Mouse (Mus musculus) erythroblast, embryonic 14.5 days (primary cell): ENCODE measurements around the gene Atg2a. TPM values are rescaled to one million over a fixed set of nuclear protein-coding genes. Genes with fewer than 3 reads are reported as not detected.

Source experiments
- H3K27me3 ChIP-seq: 2 replicates; pipeline ENCODE4 v1.6.1; 2012; ENCODE audit warnings: inconsistent platforms; ENCODE audit not compliant: control insufficient read depth
- H3K36me3 ChIP-seq: 2 replicates; pipeline ENCODE4 v1.6.1; 2012; ENCODE audit warnings: mild to moderate bottlenecking, inconsistent platforms; ENCODE audit not compliant: control insufficient read depth
- H3K4me1 ChIP-seq: 2 replicates; pipeline ENCODE4 v1.6.1; 2012; ENCODE audit warnings: inconsistent platforms; ENCODE audit not compliant: control insufficient read depth
- H3K4me3 ChIP-seq: replicated peaks from 2 replicates; pipeline ENCODE3; 2012; ENCODE audit warnings: moderate library complexity, mild to moderate bottlenecking, inconsistent platforms
- H3K9me3 ChIP-seq: 2 replicates; pipeline ENCODE4 v1.6.1; 2012; ENCODE audit warnings: low read length, inconsistent platforms, mixed read lengths; ENCODE audit not compliant: control insufficient read depth
- GATA1 ChIP-seq: IDR thresholded peaks from 2 replicates; pipeline ENCODE4 v1.6.1; 2012; ENCODE audit warnings: low read length, inconsistent platforms, mixed read lengths
- TAL1 ChIP-seq: IDR thresholded peaks from 3 replicates; pipeline ENCODE4 v1.6.1; 2012; ENCODE audit warnings: low read length, inconsistent platforms, mixed read lengths
- polyA plus RNA-seq: library from polyadenylated mRNA; stranded (reverse); fragments of >175 nt; gene quantifications from 2 replicates; pipeline ENCODE4 v1.2.3, GENCODE M21; 2012

The Atg2a gene
- 5.6 and 6.0 TPM in 2 replicates for polyA plus RNA-seq

DNA sequence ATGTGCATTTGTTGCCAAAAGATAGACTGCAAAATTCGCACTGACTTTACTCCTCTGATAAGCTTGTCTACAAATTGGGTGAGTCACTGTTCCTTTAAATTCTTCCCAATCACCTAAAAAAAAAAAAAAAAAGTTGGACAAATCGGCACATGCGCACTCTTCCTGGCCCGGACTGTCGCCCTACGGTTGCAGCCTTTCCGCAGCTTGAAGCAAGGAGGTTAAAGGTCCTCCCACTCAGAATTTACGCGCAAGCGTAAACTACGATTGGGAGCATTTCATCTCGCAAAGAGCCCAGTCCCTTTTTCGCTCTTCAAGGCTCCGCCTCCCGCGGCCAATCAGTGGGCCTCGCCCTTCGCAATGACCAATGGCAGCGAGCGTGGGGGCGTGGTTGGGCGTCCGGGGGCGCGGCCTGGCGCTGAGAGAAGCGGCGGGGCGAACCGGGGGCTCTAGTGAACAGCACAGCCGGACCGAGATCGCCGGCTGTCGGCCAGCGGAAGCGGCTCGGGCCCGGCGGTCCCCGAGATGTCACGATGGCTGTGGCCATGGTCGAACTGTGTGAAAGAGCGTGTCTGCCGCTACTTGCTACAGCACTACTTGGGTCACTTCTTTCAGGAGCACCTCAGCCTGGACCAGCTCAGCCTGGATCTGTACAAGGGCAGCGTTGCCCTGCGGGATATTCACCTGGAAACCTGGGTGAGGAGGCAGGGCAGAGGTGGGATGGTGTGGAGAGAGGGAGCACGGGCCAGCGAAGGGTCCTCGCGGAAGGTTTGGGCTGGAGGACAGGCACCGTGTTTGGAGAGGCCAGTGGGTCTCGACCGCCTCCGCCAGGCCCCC is at the start of gene Atg2a:
TSS of gene Atg2a (plus strand) at position 395 of the 834 bp plus-strand sequence.
- no peak for TF ChIP-seq GATA1
- H3K9me3 ChIP-seq: no peaks in the 10 kb centered on the region
- H3K4me1 ChIP-seq: peaks cover 67% of the 10 kb centered on the region
- peak within 1 kb of the TSS; percentile 73 for H3K4me3 ChIP-seq
- peaks cover 35% of the 10 kb centered on the region for H3K36me3 ChIP-seq
- no peaks in the 10 kb centered on the region for H3K27me3 ChIP-seq

DNA sequence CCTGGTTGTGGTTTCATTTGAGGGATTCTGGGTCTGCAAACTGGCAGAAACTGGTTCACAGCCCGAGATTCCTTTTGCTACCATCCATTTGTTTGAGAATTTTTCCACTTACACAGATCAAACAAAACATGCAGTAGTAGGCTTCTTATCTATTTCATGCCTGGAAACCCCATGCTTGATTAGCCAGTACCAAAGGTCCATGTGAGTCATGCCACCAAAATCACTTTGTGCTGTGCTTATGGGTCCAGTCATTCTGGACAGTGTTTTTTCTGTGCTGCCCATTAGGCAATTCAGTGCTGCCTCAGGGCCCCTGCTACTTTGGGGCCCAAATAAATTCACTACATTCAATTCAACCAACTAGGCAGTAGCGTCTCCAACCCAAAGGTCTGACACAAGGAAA is 37.2 kb upstream of the Atg2a start:
- Histone ChIP-seq H3K4me3 (no peak overlapping the region), H3K27me3 (no peaks in the 10 kb centered on the region), H3K36me3 (no peaks in the 10 kb centered on the region), H3K4me1 (no peaks in the 10 kb centered on the region), H3K9me3 (no peaks in the 10 kb centered on the region)
- TF ChIP-seq GATA1: no peak
- TF ChIP-seq TAL1: no peak

DNA sequence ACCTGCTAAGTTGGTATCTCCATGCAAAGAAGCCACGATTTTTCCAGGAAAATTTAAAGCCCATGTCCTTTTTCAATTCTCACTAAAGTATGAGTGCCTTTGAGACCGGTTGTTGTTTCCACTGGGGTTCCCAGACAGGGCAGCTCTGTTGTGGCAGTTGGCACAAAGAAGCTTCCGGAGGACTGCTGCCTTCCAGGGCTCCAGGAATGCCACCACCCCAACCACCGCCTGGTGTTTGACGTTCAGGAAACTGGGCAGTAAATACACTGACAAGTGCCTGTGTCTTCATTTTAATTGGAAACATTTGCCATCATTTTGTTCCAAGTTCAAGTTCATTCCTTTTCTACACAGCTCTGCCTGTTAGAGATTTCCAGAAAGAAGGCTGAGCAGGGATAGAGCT is 34.8 kb upstream of the Atg2a start:
- H3K9me3 ChIP-seq: no peaks in the 10 kb centered on the region
- no peaks in the 10 kb centered on the region for H3K4me1 ChIP-seq
- no peak for TF ChIP-seq TAL1
- TF ChIP-seq GATA1: no peak
- no peaks in the 10 kb centered on the region for H3K36me3 ChIP-seq
- H3K4me3 ChIP-seq: no peak overlapping the region
- no peaks in the 10 kb centered on the region for H3K27me3 ChIP-seq

DNA sequence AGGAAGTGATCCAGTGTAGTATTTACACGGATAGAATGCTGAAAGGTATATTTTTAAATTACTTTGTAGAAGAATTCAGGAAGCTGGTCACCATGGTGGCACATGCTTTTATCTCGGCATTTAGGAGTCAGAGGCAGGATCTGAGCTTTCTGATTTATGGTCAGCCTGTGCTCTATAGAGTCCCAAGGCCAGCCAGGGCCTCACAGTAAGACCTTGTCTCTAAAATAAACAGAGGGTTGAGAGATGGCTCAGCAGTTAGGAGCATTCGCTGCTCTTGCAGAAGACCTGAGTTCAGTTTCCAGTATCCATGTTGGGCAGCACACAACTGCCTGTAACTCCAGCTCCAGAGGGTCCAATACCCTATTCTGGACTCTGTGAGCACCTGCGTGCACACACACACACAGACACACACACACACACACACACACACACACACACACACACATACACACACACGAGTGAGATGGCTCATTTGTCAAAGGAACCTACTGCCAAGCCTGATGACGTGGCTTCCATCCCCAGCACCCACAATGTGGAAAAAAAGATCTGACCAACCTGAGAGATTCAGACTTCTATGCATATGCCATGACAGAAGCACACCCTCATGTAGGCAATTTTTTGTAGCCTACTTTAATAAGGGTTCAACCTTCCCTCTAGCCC is 25.3 kb upstream of the Atg2a start:
- H3K36me3 ChIP-seq: no peaks in the 10 kb centered on the region
- H3K9me3 ChIP-seq: no peaks in the 10 kb centered on the region
- no peaks in the 10 kb centered on the region; the same call in 1 of the 2 replicates for H3K27me3 ChIP-seq
- TF ChIP-seq GATA1: no peak
- no peak for TF ChIP-seq TAL1
- H3K4me1 ChIP-seq: no peaks in the 10 kb centered on the region
- H3K4me3 ChIP-seq: no peak overlapping the region

DNA sequence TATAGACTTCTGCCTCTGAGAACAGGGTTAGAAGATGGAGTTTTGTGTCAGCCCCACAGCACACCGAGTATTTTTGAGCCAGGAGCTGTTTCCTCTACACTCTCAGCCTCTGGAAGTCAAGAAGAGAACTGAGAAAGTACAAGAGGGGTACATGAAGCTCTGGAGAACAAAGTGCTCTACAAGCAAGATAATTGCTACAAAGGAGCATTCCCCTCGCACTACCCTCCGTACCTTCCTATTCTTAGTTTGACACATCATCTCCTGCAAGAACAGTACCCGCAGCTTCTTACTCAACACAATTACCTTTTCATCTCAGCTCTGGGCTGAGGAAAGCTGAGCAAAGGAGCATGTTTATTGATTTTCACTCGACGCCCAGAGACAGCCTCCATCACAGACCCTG is 22.9 kb upstream of the Atg2a start:
- Histone ChIP-seq H3K4me1 (no peaks in the 10 kb centered on the region), H3K27me3 (no peaks in the 10 kb centered on the region; the same call in 1 of the 2 replicates), H3K9me3 (no peaks in the 10 kb centered on the region), H3K4me3 (no peak overlapping the region), H3K36me3 (no peaks in the 10 kb centered on the region)
- TF ChIP-seq GATA1: no peak
- no peak for TF ChIP-seq TAL1

DNA sequence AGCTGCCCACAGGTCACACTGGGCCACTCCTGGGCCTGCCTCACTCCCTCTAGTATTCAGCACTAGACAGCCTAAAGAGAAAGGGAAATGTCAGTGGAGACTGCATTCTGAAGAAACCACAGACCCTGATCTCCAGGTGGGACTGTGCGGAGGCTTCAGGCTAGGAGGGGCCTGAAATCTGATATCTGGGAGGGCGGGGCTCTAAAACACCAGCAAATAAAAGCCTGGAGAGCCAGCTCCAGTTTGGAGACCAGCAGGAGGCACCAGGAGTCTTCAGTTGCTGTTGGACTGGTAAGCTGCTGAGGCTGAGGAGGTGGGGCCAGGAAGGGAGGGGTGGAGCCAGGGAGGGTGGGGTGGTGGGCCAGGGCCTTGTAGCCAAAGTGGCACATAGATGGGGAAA is 15.3 kb upstream of the Atg2a start, which contains the start of gene Gpha2:
TSS of gene Gpha2 (plus strand) at position 246 of the 400 bp plus-strand sequence.
- H3K9me3 ChIP-seq: no peaks in the 10 kb centered on the region
- peaks cover 9% of the 10 kb centered on the region for H3K4me1 ChIP-seq
- H3K36me3 ChIP-seq: peaks cover 21% of the 10 kb centered on the region
- TF ChIP-seq GATA1: no peak
- TF ChIP-seq TAL1: no peak
- no peaks in the 10 kb centered on the region for H3K27me3 ChIP-seq
- H3K4me3 ChIP-seq: no peak within 1 kb of the TSS

DNA sequence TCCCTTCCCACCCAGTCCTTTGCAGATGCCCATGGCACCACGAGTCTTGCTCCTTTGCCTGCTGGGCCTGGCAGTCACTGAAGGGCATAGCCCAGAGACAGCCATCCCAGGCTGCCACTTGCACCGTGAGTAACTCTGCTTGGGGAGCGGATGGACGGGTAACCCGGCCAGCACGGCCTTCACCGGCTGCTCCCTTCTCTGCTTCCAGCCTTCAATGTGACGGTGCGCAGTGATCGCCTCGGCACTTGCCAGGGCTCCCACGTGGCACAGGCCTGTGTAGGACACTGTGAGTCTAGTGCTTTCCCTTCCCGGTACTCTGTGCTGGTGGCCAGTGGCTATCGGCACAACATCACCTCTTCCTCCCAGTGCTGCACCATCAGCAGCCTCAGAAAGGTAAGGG is 14.7 kb upstream of the Atg2a start:
- TF ChIP-seq GATA1: no peak
- TF ChIP-seq TAL1: no peak
- H3K36me3 ChIP-seq: peaks cover 21% of the 10 kb centered on the region

DNA sequence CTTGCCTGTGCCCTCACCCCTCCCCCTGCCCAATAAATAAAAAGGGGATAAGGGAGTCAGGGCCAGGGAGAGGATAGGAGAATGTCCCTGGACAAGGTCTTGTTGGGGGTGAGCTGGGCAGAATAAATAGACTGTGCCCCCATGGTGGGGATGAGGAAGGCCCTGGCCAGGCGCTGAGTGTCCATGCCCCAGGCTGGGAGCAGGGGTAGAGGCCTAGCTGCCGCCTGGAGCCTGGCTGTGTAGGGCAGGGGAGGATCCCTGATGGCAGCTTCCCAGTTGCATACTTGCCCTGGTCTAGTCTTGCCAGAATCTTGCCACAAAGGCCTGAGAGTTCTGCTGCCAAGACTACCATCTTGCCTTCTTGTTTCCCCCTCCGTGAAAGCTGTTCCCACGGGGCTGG is 13.6 kb upstream of the Atg2a start:
- Histone ChIP-seq H3K9me3 (no peaks in the 10 kb centered on the region), H3K4me3 (no peak overlapping the region), H3K4me1 (peaks cover 9% of the 10 kb centered on the region), H3K36me3 (peaks cover 25% of the 10 kb centered on the region), H3K27me3 (no peaks in the 10 kb centered on the region)
- no peak for TF ChIP-seq GATA1
- no peak for TF ChIP-seq TAL1

More for the DNA sequence above, 14.7 kb upstream of the Atg2a start:
- Histone ChIP-seq H3K27me3 (no peaks in the 10 kb centered on the region), H3K4me1 (peaks cover 9% of the 10 kb centered on the region), H3K9me3 (no peaks in the 10 kb centered on the region), H3K4me3 (no peak overlapping the region)

DNA sequence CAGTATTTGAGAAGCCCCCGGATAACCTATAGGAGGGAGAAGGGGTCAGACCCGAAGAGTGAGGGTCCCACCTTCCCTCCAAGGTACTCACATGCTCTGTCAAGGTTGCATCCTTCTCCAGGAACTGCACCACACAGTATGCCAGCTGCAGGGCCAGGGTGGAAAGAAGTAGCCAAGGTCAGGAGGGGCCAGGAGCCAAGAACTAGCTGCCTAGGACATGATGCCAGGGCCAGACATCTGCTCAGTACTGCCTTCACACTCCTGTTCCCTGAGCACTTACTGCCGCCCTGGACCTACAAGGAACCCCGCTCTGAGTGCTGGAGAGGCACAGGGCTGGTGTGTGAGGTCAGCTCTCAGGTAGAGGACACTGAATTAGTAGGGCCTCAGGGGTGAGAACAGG is 11.1 kb upstream of the Atg2a start:
- Histone ChIP-seq H3K4me1 (peaks cover 31% of the 10 kb centered on the region), H3K9me3 (no peaks in the 10 kb centered on the region), H3K36me3 (peaks cover 28% of the 10 kb centered on the region), H3K27me3 (no peaks in the 10 kb centered on the region), H3K4me3 (no peak overlapping the region)
- no peak for TF ChIP-seq GATA1
- TF ChIP-seq TAL1: no peak
